Mouse (Mus musculus) left cerebral cortex, postnatal 14 days (tissue): ENCODE data around the gene Ric8b. TPM values are rescaled to one million over a fixed set of nuclear protein-coding genes. Genes with fewer than 3 reads are reported as not detected.

Experiments used
- DNase-seq, 2 experiments: peaks; one replicate each; pipeline ENCODE4 v3.0.0; 2021 to 2022; ENCODE audit warnings: low spot score in 2 of 2, mixed read lengths in 1 of 2
- intact Hi-C: fragments of 180-260 bp; cut with DNase I; formaldehyde crosslinking; loops from one replicate; pipeline ENCODE4 v1.15.1; 2025
- total RNA-seq, 2 experiments: library from RNA; stranded (reverse); gene quantifications; 2 replicates each; pipeline ENCODE4 v1.2.3; 2021

The Ric8b gene
- total RNA-seq, 2 experiments from 2014 or later = 42.7 to 43.8 TPM

GRCm38 (mm10) chr10:84988650-84989049 lies 71.2 kb downstream of the Ric8b start:
- intact Hi-C loops = loop anchor here (10.0 kb wide), 1 partner anchor 154 kb away; no protein-coding TSS in a partner anchor
- no peak for DNase-seq

- intact Hi-C loops = no loop called here
- DNase-seq = no peak
Measured at GRCm38 (mm10) chr10:84994346-84994745, 76.9 kb downstream of the Ric8b start.

- intact Hi-C loops = no loop called here
- no peak for DNase-seq
Measured at GRCm38 (mm10) chr10:84994971-84995370, 77.6 kb downstream of the Ric8b start.

GRCm38 (mm10) chr10:84996366-84996765 lies 79.0 kb downstream of the Ric8b start:
- DNase-seq = no peak
- intact Hi-C loops = no loop called here

GRCm38 (mm10) chr10:84997571-84998224 lies 80.3 kb downstream of the Ric8b start:
- intact Hi-C loops = no loop called here
- DNase-seq = no peak

- DNase-seq = no peak
- intact Hi-C loops = no loop called here
Measured at GRCm38 (mm10) chr10:84998225-84998579, 80.8 kb downstream of the Ric8b start.

- intact Hi-C loops = no loop called here
- no peak for DNase-seq
Measured at GRCm38 (mm10) chr10:85001920-85002319, 84.5 kb downstream of the Ric8b start.

GRCm38 (mm10) chr10:85003190-85004026 lies 86.0 kb downstream of the Ric8b start:
- DNase-seq = no peak
- intact Hi-C loops = no loop called here

GRCm38 (mm10) chr10:85006573-85007310 lies 89.3 kb downstream of the Ric8b start:
- intact Hi-C loops = no loop called here

GRCm38 (mm10) chr10:85007861-85008840 lies 90.7 kb downstream of the Ric8b start:
- intact Hi-C loops = no loop called here
- DNase-seq = no peak

More at GRCm38 (mm10) chr10:85006573-85007310, 89.3 kb downstream of the Ric8b start:
- DNase-seq = no peak

GRCm38 (mm10) chr10:85011066-85011465 lies 93.7 kb downstream of the Ric8b start:
- DNase-seq = no peak
- intact Hi-C loops = no loop called here

- DNase-seq = peak; percentile 50 to 65
- intact Hi-C loops = no loop called here
Measured at GRCm38 (mm10) chr10:85013464-85013863, 96.0 kb downstream of the Ric8b start.

GRCm38 (mm10) chr10:85013924-85014428 lies 96.6 kb downstream of the Ric8b start:
- intact Hi-C loops = no loop called here
- DNase-seq = no peak

- intact Hi-C loops = no loop called here
- DNase-seq = no peak
Measured at GRCm38 (mm10) chr10:85014456-85014976, 97.1 kb downstream of the Ric8b start.

- intact Hi-C loops = no loop called here
Measured at GRCm38 (mm10) chr10:85022647-85023312, 105.4 kb downstream of the Ric8b start.

GRCm38 (mm10) chr10:85023313-85023666 lies 105.9 kb downstream of the Ric8b start:
- intact Hi-C loops = no loop called here
- peak in 1 of 2 experiments; percentile 13 for DNase-seq

More at GRCm38 (mm10) chr10:85022647-85023312, 105.4 kb downstream of the Ric8b start:
- DNase-seq = no peak

- intact Hi-C loops = no loop called here
- no peak for DNase-seq
Measured at GRCm38 (mm10) chr10:85025799-85026424, 108.5 kb downstream of the Ric8b start.
